Mouse (Mus musculus) MEL-GATA-1-ER (cell line): ENCODE results near the gene Gm3376.
"Not testable (repeated sequence)": the region's sequence is repeated elsewhere in the genome, so short reads cannot be mapped to it uniquely, and the experiment has no call there.

Experiments used
- DNase-seq: peaks from one replicate; pipeline ENCODE4 v3.0.0-alpha.2; 2012; ENCODE audit warnings: low read depth; ENCODE audit errors: extremely low read depth

The Gm3376 gene

DNA sequence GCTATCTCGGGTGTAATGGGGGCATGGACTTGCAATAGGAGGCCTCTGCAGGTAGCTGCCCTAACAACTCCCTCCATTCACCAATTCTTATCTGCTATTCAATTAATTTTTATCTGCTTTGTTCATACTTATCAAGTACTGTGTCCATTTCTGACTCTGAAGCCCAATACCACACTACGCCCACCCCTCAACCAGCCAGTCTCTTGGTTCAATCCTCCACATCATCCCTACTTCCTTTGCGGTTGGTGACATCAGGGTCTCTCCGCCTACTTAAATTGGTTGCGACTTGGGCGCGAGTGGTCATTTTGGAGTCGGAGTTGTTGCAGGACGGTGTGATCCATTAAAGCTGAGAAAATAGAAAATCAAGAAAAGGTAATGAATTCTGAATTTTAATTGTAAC lies at the start of gene Gm3376:
Gene Gm3376, plus strand, starts transcription at position 301 of the 400 bp plus-strand sequence.
- not testable (repeated sequence) for DNase-seq
